Mouse (Mus musculus): ENCODE results near the gene Gm9639.
"Not testable (repeated sequence)": the region's sequence is repeated elsewhere in the genome, so short reads cannot be mapped to it uniquely, and the experiment has no call there.

- not testable (repeated sequence) for TF ChIP-seq CTCF (IDR thresholded peaks at IDR 0.05; ENCODE audit: low read depth); EP300 (optimal IDR thresholded peaks at IDR 0.05)
Measured at GRCm38 (mm10) chr10:77751254-77751653, 43.6 kb downstream of the Gm9639 start, which contains the start of gene Gm9736.

Data from stomach, postnatal 0 days (tissue).